Mouse (Mus musculus): ENCODE data around the gene Tbc1d2.

- TF ChIP-seq CTCF (IDR thresholded peaks at IDR 0.05; ENCODE audit: low read depth): no peak
- TF ChIP-seq EP300 (IDR thresholded peaks at IDR 0.05; ENCODE audit: low read depth): no peak
Observed at GRCm38 (mm10) chr4:46565393-46565955, 84.5 kb downstream of the Tbc1d2 start.
